Mouse (Mus musculus) limb, embryonic 12.5 days (tissue): Measurements from ENCODE around the gene Elk3. TPM values are rescaled to one million over a fixed set of nuclear protein-coding genes. Genes with fewer than 3 reads are reported as not detected.

ENCODE experiments used
- ATAC-seq: fragments of 200-750 bp; cut with Nextera tagmentation; 2 replicates; pipeline ENCODE4 v1.8.0; 2017; ENCODE audit warnings: low read depth, moderate TSS enrichment; ENCODE audit not compliant: insufficient number of reproducible peaks, insufficient read depth, low FRiP score, low TSS enrichment
- H3K27ac ChIP-seq: fragments of 300-500 bp; sonication (generic); 2 replicates; pipeline ENCODE4 v1.5.1; 2016; ENCODE audit warnings: mild to moderate bottlenecking, moderate library complexity
- H3K27me3 ChIP-seq: fragments of 300-500 bp; sonication (generic); 2 replicates; pipeline ENCODE4 v1.6.1; 2016; ENCODE audit warnings: mild to moderate bottlenecking, moderate library complexity
- H3K36me3 ChIP-seq: fragments of 300-500 bp; sonication (generic); 2 replicates; pipeline ENCODE4 v1.6.1; 2016; ENCODE audit warnings: mild to moderate bottlenecking, moderate library complexity
- H3K4me1 ChIP-seq: fragments of 300-500 bp; sonication (generic); replicated peaks from 2 replicates; pipeline ENCODE4 v1.6.1; 2016
- H3K4me2 ChIP-seq: fragments of 300-500 bp; sonication (generic); 2 replicates; pipeline ENCODE4 v1.6.1; 2016; ENCODE audit warnings: mild to moderate bottlenecking, moderate library complexity
- H3K4me3 ChIP-seq: fragments of 300-500 bp; sonication (generic); replicated peaks from 2 replicates; pipeline ENCODE4 v1.5.1; 2016; ENCODE audit warnings: mild to moderate bottlenecking
- H3K9ac ChIP-seq: fragments of 300-500 bp; sonication (generic); replicated peaks from 2 replicates; pipeline ENCODE4 v1.6.1; 2016; ENCODE audit warnings: mild to moderate bottlenecking, moderate library complexity
- H3K9me3 ChIP-seq: fragments of 300-500 bp; sonication (generic); 2 replicates; pipeline ENCODE4 v1.6.1; 2016; ENCODE audit warnings: mild to moderate bottlenecking, moderate library complexity
- WGBS: fragments of 180-500 bp; shearing (Covaris S2); methylation state at CpG from one replicate; pipeline ENCODE4 v1.1.7; 2016; 5-methylcytosine and 5-hydroxymethylcytosine counted together
- polyA plus RNA-seq: library from polyadenylated mRNA; unstranded; fragments of >200 nt; fragmentation: Nextera tagmentation; extraction: Ambion mirVana; gene quantifications from 2 replicates; pipeline ENCODE4 v1.2.1, GENCODE M21; 2016

Elk3 gene
- polyA plus RNA-seq, 1 experiment from 2014 or later, result 47.2 TPM

GRCm38 (mm10) chr10:93212699-93213098 lies 98.2 kb downstream of the Elk3 start:
- H3K27ac ChIP-seq, result no peak overlapping the region
- H3K4me1 ChIP-seq, result no peaks in the 10 kb centered on the region
- no peak overlapping the region for H3K4me3 ChIP-seq
- no peak for ATAC-seq
- peaks cover 50% of the 10 kb centered on the region for H3K36me3 ChIP-seq
- no peaks in the 10 kb centered on the region for H3K9me3 ChIP-seq
- WGBS, result 83% methylated on average over 2 of the region's 2 CpGs
- H3K27me3 ChIP-seq, result no peaks in the 10 kb centered on the region
- H3K9ac ChIP-seq, result no peak overlapping the region
- no peak overlapping the region for H3K4me2 ChIP-seq

- WGBS, result 59% methylated on average over 5 of the region's 5 CpGs
- H3K4me2 ChIP-seq, result no peak overlapping the region
- no peaks in the 10 kb centered on the region for H3K27me3 ChIP-seq
- no peaks in the 10 kb centered on the region for H3K4me1 ChIP-seq
- no peak for ATAC-seq
- H3K9me3 ChIP-seq, result no peaks in the 10 kb centered on the region
- H3K27ac ChIP-seq, result no peak overlapping the region
- no peak overlapping the region for H3K4me3 ChIP-seq
- H3K9ac ChIP-seq, result no peak overlapping the region
- H3K36me3 ChIP-seq, result peaks cover 8% of the 10 kb centered on the region
Observed at GRCm38 (mm10) chr10:93207176-93207575, 103.8 kb downstream of the Elk3 start.

- Histone ChIP-seq H3K4me3 (no peak overlapping the region), H3K36me3 (no peaks in the 10 kb centered on the region), H3K27me3 (no peaks in the 10 kb centered on the region), H3K9me3 (no peaks in the 10 kb centered on the region), H3K4me2 (no peak overlapping the region), H3K27ac (no peak overlapping the region), H3K4me1 (no peaks in the 10 kb centered on the region), H3K9ac (no peak overlapping the region)
- no peak for ATAC-seq
- 85% methylated on average over 4 of the region's 4 CpGs for WGBS
Observed at GRCm38 (mm10) chr10:93205287-93205956, 105.5 kb downstream of the Elk3 start.

- no peak overlapping the region for H3K4me3 ChIP-seq
Observed at GRCm38 (mm10) chr10:93201846-93202458, 109.0 kb downstream of the Elk3 start.

GRCm38 (mm10) chr10:93198958-93199357 lies 112.0 kb downstream of the Elk3 start:
- ATAC-seq, result no peak
- Histone ChIP-seq H3K4me2 (no peak overlapping the region), H3K27ac (no peak overlapping the region), H3K4me1 (peaks cover 15% of the 10 kb centered on the region; the same call in 1 of the 2 replicates), H3K4me3 (no peak overlapping the region), H3K9ac (no peak overlapping the region), H3K9me3 (no peaks in the 10 kb centered on the region), H3K27me3 (no peaks in the 10 kb centered on the region), H3K36me3 (peaks cover 10% of the 10 kb centered on the region)
- 88% methylated on average over 3 of the region's 3 CpGs for WGBS

More at GRCm38 (mm10) chr10:93201846-93202458, 109.0 kb downstream of the Elk3 start:
- H3K36me3 ChIP-seq, result peaks cover 10% of the 10 kb centered on the region
- no peak overlapping the region for H3K9ac ChIP-seq
- no peak overlapping the region for H3K27ac ChIP-seq
- WGBS, result 90% methylated on average over 6 of the region's 6 CpGs
- no peak for ATAC-seq
- H3K27me3 ChIP-seq, result no peaks in the 10 kb centered on the region
- no peaks in the 10 kb centered on the region for H3K9me3 ChIP-seq
- H3K4me2 ChIP-seq, result no peak overlapping the region
- 0 out of 2 replicates have a peak, but pooled peaks cover 2% of the 10 kb centered on the region for H3K4me1 ChIP-seq

Other genes starting within 250 kb of the Elk3 start
- gene Cfap54, start 229.5 kb downstream of the Elk3 start, polyA plus RNA-seq, result 0.19 and 0.48 TPM in 2 replicates
- 22.2 and 23.9 TPM in 2 replicates for gene Cdk17, start 150.3 kb downstream of the Elk3 start, polyA plus RNA-seq
- 200 and 209 TPM in 2 replicates for gene Lta4h, start 142.3 kb upstream of the Elk3 start, polyA plus RNA-seq
- gene Hal, start 177.6 kb upstream of the Elk3 start, polyA plus RNA-seq, result 0.35 TPM in 1 of 2 replicates, not detected in the other
- 0.40 and 0.79 TPM in 2 replicates for gene Amdhd1, start 228.9 kb upstream of the Elk3 start, polyA plus RNA-seq
- gene Ccdc38, start 229.5 kb upstream of the Elk3 start, polyA plus RNA-seq, result 0.41 and 0.51 TPM in 2 replicates